Mouse (Mus musculus): ENCODE data around the gene Gpalpp1. TPM values are rescaled to one million over a fixed set of nuclear protein-coding genes. Genes with fewer than 3 reads are reported as not detected.

The Gpalpp1 gene
- 1.8 and 2.2 TPM in 2 replicates for polyA plus RNA-seq (2012; rRNA removed)

GRCm38 (mm10) chr14:76110396-76111221 lies at the start of gene Gpalpp1, which contains the start of gene Nufip1:
Gene Gpalpp1, minus strand, starts transcription at chr14:76110760.
Gene Nufip1, plus strand, starts transcription at chr14:76110891.

Other genes with a start within 250 kb of the Gpalpp1 start
- not detected in 2 replicates for gene Kctd4, start 155.8 kb downstream of the Gpalpp1 start, polyA plus RNA-seq (2012; rRNA removed)
- gene Gtf2f2, start 99.9 kb downstream of the Gpalpp1 start, polyA plus RNA-seq (2012; rRNA removed) = 1.7 and 2.1 TPM in 2 replicates
- gene Nufip1, start 131 bp upstream of the Gpalpp1 start, polyA plus RNA-seq (2012; rRNA removed) = 3.0 and 3.2 TPM in 2 replicates

All from colon, adult 2 months (tissue).